Mouse (Mus musculus) ES-Bruce4 (cell line): ENCODE data around the gene Lysmd2.

Experiments used
- CTCF ChIP-seq: IDR thresholded peaks from one replicate; pipeline ENCODE4 v1.8.1; 2011; ENCODE audit warnings: low read depth, low read length
- POLR2A ChIP-seq: IDR thresholded peaks from one replicate; pipeline ENCODE4 v1.8.1; 2011; ENCODE audit warnings: low read length; ENCODE audit not compliant: insufficient read depth

- TF ChIP-seq POLR2A: no peak
- no peak for TF ChIP-seq CTCF
Measured at GRCm38 (mm10) chr9:75666612-75667011, 41.1 kb downstream of the Lysmd2 start.
